Mouse (Mus musculus): ENCODE measurements around the gene Lpar1.

Lpar1 gene

DNA sequence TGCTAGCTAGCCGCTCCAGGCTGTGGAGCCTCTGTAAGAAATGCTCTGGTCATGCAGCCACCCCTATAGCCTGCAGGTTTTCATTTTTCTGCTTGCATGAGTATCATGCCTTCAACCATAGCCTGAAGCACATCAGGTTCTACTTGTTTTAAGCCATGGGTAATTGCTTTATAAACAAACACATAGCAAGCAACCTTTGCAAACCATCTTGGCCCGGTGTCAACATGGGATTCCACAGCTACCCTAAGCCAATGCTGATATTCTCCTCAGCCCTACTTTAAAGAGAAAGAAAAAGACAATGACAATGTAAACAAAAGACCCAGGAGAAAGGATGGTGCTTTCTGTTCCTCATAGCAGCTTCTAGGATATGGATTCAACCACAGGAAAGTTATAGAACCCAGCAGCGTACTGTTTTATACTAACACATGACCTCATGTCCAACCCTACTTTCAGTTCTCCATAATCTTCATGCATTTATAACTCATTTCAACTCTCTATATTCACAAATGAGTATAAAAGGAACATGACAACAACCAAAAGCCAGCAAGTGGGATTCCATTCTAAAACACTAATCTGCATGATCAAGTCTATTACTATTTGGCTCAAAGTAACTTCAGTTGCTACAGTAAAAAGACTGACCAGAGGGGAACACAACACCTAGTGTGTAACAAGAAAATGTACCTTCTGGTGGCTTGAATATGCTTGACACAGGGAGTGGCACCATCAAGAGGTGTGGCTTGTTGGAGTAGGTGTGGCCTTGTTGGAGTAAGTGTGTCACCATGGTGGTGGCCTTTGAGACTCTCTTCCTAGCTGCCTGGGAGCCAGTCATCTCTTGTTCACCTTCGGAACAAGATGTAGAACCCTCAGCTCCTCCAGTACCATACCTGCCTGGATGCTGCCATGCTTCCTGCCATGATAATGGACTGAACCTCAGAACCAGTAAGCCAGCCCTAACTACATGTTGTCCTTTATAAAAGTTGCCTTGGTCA lies 46.9 kb downstream of the Lpar1 start:
- no peak for DNase-seq

DNA sequence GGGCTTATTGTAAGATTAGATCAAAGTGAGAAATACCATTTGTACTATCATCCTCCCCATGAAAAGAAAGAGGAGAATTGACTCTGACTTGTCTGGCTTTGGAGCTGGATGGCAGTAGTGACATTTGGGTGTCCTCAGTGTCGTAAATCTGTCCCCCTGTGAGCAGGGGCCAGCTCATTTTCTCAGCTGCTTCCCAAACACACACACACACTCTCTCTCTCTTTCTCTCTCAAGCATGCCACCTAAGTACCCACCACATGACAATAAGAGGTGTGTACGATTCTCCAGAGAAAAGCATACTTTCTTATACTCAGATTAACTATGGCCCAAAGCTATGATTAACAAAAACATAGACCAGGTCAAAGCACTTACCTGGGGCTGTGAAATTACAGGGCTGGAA lies 49.4 kb downstream of the Lpar1 start:
- no peak for DNase-seq

DNA sequence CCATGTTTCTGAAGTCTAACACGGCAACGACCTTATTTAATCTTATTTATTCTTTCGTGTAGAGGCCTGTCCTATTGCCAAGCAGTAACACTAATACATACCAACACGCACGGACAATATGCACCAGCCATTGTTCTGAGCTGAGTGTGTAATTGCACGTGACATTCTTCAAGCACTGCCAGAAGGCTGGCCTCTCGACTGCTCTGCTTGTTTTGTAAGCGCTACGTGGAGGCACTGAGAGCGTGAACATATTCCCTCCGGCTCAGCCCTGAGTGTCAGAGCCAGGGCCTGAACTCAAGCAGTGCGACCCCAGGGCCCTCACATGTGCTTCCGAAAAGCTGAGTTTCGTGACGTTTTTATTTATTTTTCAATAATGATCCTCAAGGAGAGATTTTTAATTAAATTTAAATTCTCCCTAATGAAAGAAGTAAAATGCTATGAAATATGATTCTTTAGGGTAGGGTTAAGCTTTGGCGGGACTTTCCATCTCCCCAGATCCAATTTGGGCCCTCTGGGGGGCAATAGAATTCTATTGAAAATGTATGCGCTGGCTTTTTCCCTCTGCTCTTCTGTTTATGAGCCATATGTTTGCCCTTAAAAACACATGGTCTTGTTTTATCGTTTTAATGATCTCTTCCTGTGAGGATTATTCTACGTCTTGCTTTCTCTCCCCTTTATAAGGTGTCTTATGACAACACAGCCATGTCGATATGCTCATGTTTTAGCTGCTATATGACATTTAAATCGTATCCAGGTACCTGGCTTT lies 52.5 kb downstream of the Lpar1 start:
- peak; percentile 19 for DNase-seq

DNA sequence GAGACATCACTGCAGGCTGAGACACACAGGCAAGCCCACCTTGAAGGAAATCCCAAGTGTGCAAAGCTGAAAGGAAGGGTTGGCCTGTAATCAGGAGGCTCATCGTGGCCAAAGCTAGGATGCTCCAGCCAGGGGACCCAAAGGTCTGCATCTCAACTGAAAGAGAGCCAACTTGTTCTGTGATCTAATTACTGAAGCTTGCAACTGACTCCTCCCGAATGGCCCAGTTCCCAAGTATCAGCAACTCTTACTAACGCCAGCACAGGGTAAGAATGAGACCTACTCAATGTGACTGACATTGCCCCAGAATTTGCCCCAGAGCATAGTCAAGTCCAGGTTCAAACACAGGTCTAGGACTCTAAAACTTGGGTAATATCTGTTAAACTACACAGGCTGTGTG lies 53.9 kb downstream of the Lpar1 start:
- no peak for DNase-seq

DNA sequence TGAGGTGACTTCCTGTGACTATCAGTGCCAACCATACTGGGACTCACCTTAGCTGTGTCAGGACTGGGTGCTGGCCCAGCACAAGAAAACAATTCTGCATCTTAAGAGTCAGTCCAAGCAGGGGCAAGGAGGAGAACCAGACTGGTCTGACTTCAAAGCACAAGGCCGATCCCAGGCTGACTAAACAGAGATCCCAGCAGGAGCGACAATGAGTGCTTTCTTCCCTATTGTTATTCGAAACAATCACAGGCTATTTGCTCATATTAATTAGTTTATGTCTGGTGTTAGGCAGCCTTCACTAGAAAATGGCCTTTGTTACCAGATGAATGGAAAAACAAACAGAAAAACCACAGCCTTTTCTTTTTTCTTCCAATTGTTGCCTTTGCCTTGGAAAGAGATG lies 54.5 kb downstream of the Lpar1 start:
- DNase-seq: no peak

DNA sequence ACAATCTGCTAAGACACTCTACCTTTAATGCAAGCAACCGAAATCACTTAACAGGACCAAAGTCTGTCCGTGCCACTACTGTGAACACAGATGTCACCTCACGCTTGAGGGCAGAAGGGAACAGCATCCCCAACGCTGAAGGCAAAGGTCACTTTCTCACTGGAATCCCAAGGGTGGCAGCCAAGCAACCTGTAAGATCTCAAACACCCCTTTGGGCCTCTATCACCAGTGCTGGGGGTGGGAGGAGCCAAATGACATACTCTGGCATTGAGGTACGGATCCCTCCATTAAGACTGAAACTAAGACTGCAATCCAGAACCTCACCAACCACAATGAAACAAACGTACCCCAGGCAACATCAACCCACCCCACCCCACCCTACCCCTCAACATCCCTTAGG lies 55.0 kb downstream of the Lpar1 start:
- no peak for DNase-seq

DNA sequence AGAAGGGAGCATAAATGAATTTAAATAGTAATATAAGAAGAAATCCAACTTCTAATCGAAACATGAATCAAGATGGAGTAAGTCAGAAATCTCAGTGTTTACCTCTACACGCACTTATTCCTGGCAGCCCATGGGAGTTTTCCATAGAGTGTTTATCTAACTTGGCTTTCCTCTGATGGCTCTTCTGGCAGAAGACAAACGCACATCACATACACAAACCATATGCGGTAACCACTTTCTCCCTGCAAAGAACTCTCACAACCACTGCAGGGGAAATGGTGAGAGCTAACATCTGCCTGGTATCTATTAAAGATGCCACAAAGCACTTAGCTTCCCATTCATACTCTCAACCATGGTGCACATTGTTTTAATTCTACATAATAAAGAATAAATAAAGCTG lies 56.4 kb downstream of the Lpar1 start:
- DNase-seq: no peak

DNA sequence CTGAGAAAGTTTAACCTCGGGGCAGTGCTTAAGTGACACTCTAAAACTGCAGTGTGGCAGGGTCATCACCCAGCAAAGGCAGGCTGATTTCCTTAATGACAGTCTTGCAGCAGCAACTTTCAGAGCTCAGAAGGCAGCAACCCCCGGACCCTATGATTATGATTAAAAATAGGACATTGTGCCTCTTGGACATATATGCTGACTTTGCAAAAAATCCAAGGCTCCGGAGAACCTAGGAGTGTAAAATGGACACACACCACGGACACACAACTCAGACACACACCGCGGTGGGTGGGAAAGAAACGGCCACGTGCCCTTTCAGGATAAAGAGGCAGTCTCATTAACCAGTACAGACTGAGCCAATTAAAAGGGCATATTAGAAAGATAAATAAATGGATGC lies 57.0 kb downstream of the Lpar1 start:
- no peak for DNase-seq

DNA sequence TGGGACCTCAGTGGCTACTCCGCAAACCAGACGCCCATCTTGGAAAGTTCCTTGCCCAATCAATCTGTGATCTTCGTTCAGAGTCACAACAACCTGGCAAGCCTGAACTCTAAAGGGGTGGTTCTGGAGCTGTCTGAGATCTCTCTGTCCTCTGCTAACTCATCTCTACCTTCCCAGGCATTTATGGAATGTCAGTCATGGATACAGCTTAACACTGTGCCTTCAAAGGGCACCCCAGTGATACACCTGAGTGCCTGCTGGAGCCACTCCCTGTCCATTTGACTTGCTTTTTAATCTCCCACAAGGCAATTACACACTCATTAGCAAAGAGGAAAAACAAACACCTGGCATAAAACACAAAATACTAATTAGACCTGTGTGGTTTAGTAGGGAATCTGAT lies 62.0 kb downstream of the Lpar1 start:
- no peak for DNase-seq

DNA sequence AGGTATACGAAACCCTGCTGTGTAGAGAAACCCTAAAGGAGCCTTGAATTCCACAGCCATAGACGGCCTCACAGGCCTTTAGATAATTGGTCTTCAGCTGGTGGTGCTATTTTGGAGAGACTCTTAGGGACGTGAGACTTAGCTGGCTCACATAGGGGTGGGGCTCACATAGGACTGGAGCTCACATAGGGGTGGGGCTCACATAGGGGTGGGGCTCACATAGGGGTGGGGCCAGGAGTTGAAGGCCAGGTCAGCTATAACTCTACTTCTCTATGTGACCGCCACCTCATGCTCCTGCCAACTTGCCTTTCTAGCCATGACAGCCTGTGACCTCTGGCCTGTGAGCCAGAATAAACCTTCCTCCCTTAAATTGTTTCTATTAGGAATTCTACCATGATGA lies 63.3 kb downstream of the Lpar1 start:
- no peak for DNase-seq

DNA sequence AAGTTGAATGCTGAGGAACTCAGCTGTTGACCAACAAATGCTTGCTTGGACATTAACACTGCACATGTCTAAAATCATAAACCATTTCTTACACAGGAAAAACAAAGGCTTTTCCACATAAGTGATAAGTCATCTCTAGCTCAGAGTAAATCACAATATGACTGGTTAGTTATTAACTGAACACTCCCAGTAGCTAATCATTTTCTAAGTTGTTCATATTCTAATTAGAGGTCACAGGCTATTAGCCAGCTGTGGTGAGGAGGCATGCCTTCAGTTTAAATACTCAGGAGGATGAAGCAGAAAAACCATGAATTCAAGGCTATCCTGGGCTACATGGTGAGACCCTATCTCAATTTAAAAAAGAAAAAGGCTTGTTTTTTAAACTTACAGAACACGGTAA lies 75.1 kb downstream of the Lpar1 start:
- DNase-seq: no peak

DNA sequence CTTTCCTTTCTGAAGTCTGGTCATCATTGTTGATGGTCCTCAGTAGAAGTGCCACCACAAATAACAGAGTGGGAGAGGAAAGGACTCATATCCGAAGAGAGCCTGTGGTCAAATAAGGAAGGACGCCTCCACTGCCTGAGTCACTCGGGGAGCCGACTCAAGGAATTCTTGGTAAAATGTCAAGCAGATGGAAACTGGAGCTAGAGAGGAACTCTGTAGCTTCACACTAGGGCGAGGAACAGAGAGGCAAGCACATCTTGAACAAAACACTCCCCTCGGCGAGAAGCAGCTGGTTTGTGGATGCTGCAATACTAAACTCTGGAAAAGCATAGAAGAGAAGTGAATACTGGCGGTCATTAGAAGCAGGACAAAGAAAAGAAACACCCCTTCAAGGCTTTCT lies 76.0 kb downstream of the Lpar1 start:
- no peak for DNase-seq

DNA sequence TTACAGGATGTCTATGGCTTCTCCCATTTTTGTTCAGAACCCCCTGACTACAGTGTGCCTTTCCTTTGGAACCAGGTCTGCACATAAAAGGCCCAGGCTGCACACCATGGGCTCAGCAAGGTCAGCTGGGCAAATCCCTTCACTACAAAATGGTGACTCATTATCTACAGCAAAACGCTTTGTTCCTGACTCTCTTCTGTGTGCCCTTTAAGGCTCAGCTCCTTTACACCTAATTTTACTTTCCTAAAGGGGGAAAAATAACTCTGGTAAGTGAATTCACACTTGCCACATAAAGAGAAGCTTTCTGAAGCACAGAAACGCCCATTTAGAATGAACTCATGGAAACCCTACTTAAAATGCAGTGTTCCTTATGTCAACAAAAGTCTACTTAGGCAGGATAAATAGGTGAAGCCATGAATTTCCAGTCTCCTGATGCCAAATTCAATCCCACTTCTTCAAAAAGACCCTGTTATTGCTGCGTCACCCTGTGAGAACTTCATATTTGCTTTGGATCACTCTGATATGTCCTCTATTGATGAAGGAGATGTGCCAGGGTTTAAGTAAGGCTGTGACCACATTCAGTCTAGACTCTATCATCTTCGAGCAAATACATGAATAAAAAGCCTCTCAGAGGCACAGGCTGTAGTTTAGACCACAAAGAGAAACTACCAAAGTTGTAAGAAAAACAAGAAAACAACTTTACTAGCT lies 82.3 kb downstream of the Lpar1 start:
- DNase-seq: no peak

DNA sequence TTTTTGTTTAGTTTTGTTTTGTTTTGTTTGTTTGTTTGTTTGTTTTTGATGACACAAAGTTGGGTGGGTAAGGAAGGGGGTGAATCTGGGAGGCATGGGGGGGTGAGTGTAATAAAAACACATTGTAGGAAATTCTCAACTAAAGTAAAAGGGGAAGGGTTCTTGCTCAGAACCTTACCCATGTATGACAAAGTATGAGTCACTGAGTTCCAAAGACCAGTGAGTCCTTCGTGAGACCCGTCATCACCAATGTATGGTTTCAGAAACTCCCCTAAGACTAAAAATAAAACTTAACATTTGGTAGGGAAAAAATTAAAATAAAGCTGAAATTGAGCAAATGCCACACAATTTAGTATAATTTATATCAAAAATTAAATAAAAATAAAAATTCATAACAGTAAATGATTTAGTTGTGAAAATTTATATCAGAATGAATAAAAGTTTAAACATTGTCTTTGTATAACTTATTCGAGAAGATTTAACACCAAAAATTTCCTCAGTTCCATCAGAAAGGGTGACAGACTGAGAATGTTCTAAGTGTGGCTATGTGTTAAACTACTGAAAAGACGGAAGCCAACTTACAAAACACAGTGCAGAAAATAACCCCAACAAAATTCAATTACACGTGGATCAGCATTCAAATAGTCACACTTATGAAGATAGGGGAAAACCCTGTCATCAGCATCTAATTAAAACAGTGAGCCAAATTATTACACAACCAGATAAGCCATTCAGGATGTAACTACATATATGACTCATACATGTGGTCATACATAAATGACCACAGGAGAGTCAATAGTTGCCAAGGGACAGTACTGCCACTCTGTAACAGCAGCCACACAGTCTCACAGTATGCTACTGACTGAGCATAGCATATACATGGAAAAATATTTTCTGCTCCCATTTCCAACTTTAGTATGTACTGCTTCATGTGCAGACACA lies 83.8 kb downstream of the Lpar1 start:
- DNase-seq: no peak

DNA sequence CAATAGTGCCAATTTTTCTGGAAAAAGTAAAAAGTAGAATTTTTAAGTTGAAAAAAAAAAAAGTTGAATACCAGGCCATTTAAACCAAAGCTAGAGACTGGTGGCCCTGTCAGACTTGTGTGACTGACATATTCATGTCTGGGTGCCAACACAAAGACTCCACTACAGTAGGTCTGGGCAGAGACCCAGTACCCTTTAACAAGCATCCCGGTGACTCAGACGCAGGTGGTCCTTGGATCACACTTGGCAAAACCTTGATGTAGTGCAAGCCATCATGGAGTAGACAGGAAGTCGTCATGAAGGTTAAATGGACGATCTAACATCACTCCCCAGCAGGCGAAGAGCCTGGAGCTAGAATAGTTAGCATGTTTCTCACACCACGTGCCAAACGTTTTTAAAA lies 84.7 kb downstream of the Lpar1 start:
- DNase-seq: no peak

DNA sequence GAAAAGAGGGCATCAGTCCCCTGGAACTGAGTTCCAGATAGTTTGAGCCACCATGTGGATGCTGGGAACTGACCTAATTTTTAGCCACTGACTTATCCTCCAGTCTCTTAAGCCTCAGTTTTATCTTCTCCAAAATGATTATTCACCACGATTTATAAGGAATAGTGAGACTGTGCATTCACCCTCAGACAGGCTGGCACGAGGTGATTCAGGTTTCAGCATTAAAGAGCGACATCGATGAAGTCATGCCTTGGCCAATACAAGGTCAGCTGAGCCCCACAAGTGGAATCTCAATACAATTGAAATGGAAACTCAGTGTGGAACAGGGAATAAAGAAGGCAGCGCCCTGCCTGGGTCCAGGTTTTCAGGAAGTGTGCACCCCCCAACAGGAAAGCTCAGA lies 88.1 kb downstream of the Lpar1 start:
- no peak for DNase-seq

DNA sequence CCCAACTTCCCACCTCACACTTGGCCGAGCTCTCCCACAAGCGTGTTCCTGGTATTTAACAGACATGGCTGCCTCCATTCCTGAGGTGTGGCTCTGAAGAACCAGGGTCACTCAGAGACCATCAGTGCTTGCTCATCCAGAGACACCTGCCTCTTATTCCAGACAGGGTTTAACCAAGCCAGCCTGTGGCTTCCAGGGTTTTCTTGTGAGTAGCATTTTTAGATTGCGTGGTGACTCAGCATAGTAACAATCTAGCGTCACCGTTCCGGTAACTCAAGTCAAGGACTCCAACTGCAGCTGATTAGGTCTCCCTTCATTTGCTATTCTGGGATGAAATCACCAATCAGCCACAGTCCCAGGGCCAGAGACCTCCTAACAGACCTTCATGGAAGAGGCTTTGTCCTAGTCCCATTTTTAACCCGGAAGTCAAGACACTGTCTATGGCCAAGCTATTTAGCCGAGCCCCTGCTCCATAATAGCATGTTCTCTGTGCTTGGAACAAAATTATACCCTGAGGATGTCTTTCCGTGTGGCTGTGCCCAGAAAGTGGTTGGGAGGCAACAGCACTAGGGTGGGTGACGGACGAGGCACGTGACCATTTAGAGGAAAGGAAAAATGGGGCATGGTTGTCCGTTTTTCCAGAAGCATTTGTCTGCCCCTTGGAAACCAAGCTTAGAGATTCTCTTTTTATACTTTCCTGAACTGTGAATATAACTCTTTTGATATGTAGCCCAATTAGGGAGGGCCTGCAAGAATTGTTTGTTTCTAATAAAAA lies 89.1 kb downstream of the Lpar1 start:
- DNase-seq: no peak

DNA sequence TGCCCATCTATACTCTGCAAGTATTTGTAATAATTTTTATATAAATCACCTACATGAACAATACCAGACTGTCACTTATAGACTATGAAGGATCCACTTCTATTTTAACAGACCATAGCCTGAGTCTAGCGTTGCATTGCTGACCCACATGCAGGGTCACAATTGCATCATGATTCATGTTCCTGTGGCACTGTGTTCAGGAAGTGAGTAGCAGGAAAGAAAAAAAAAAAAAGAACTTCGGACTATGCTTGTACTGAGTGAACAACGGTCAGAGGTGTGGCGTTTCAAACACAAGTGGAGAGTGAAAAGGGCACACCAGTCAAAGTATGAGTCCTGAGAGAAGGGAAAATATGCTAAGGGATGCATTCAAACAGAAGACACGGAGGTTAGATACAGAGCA lies 90.7 kb downstream of the Lpar1 start:
- DNase-seq: no peak

DNA sequence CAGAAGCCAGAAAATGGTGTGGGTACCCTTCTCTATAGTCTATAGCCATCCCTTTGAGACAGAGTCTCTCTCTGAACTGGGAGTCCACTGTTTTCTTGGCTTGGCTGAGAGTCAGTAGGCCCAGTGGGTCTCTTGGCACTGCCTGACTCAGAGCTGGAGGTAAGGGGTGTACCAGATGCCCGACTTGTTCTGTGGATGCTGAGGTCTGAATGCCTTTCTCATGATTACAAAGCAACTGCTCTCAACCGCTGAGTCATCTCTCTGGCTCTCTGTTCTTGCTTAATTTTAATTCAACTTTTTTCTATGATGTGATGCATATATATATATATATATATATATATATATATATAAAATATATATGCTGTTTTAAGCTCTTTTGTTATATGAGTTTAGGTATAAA lies 91.1 kb downstream of the Lpar1 start:
- no peak for DNase-seq

DNA sequence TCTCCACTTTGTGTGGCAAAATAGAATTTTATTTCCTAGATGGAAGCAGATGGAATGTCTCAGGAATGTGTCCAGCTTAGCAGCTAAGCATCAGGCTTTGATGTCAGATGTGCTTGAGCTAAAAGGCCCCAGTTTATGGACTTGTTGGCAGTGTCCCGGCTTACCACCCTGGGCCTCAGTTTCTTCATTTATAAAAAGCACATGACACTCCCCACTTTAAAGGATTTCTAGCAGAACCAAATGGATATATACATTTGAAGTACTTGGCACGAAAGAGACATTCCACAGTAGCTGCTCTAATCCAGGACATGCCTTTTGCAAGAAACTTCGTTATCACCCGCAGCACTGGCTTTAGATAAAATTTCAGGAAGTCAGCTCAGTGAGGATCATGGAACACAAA lies 100.4 kb downstream of the Lpar1 start:
- peak; percentile 20 for DNase-seq

DNA sequence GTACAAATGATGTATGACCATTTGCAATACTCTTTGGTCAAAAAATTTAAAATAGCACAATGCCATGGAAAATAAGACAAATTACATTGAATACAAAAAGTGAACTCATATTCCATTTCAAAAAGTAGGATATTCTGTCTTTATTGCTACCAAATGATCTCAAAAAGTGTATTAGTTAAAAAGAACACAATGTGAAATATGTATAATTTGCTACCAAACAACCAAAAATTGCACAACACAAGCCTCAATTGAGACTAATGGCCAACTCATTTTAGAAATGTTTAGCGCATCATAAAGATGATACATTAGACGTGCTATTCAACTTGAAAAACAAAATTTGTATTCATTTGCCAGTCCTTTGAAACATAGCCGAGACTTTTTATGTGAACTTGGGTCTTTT lies 104.9 kb downstream of the Lpar1 start:
- no peak for DNase-seq

DNA sequence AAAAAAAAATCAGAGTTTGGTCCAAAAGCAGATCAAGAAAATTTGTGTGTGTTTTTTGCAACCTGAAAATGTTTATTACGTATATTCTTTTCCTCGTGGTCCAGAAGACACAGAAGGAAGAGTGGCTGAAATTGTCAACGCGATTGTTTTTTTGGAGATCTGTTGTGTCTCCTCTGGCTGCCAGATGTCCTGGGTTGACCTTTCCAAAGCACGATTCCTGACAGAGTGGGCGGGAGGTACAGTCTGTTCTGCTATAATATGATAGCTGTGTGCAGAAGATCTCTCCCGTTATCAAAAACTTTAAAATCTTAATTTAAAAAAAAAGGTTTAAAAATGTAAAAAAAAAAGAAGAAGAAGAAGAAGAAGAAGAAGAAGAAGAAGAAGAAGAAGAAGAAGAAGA lies 105.9 kb downstream of the Lpar1 start:
- peak; percentile 38 for DNase-seq
